Mouse (Mus musculus) ES-Bruce4 (cell line): ENCODE results near the gene Rnf216. TPM values are rescaled to one million over a fixed set of nuclear protein-coding genes. Genes with fewer than 3 reads are reported as not detected.

Experiments
- H3K27ac ChIP-seq: 2 replicates; pipeline ENCODE4 v1.5.1; 2012; ENCODE audit warnings: low read length, inconsistent platforms; ENCODE audit not compliant: insufficient read depth
- H3K27me3 ChIP-seq: 2 replicates; pipeline ENCODE4 v1.6.1; 2012; ENCODE audit warnings: mild to moderate bottlenecking, low read length, inconsistent platforms; ENCODE audit not compliant: control insufficient read depth, poor library complexity, insufficient read depth, severe bottlenecking
- H3K36me3 ChIP-seq: 2 replicates; pipeline ENCODE4 v1.6.1; 2012; ENCODE audit warnings: inconsistent platforms, mild to moderate bottlenecking, low read length, moderate library complexity; ENCODE audit not compliant: control insufficient read depth, poor library complexity, insufficient read depth, severe bottlenecking
- H3K4me1 ChIP-seq: one replicate; pipeline ENCODE4 v1.8.1; 2011; ENCODE audit warnings: low read length; ENCODE audit not compliant: control insufficient read depth, insufficient read depth
- H3K4me3 ChIP-seq: 2 replicates; pipeline ENCODE4 v1.5.1; 2011; ENCODE audit warnings: low read depth, mild to moderate bottlenecking, low read length
- H3K9ac ChIP-seq: 2 replicates; pipeline ENCODE4 v1.6.1; 2012; ENCODE audit warnings: low read depth, mild to moderate bottlenecking, inconsistent platforms; ENCODE audit not compliant: poor library complexity, severe bottlenecking
- H3K9me3 ChIP-seq: replicated peaks from 2 replicates; pipeline ENCODE4 v1.6.1; 2012; ENCODE audit warnings: mild to moderate bottlenecking, low read length, inconsistent platforms; ENCODE audit not compliant: control insufficient read depth, poor library complexity, insufficient read depth, severe bottlenecking
- CTCF ChIP-seq: IDR thresholded peaks from one replicate; pipeline ENCODE4 v1.8.1; 2011; ENCODE audit warnings: low read depth, low read length
- EP300 ChIP-seq: IDR thresholded peaks from 2 replicates; pipeline ENCODE4 v1.6.1; 2011; ENCODE audit warnings: low read depth, low read length; ENCODE audit not compliant: insufficient read depth
- POLR2A ChIP-seq: IDR thresholded peaks from one replicate; pipeline ENCODE4 v1.8.1; 2011; ENCODE audit warnings: low read length; ENCODE audit not compliant: insufficient read depth
- polyA plus RNA-seq: library from polyadenylated mRNA; stranded (reverse); fragments of >200 nt; gene quantifications from 2 replicates; pipeline ENCODE4 v1.2.4, GENCODE M21; 2011; ENCODE audit warnings: low read depth; ENCODE audit not compliant: missing spikeins, insufficient read depth, insufficient read length

The Rnf216 gene
- polyA plus RNA-seq, 1 experiment, result 51.6 TPM

DNA sequence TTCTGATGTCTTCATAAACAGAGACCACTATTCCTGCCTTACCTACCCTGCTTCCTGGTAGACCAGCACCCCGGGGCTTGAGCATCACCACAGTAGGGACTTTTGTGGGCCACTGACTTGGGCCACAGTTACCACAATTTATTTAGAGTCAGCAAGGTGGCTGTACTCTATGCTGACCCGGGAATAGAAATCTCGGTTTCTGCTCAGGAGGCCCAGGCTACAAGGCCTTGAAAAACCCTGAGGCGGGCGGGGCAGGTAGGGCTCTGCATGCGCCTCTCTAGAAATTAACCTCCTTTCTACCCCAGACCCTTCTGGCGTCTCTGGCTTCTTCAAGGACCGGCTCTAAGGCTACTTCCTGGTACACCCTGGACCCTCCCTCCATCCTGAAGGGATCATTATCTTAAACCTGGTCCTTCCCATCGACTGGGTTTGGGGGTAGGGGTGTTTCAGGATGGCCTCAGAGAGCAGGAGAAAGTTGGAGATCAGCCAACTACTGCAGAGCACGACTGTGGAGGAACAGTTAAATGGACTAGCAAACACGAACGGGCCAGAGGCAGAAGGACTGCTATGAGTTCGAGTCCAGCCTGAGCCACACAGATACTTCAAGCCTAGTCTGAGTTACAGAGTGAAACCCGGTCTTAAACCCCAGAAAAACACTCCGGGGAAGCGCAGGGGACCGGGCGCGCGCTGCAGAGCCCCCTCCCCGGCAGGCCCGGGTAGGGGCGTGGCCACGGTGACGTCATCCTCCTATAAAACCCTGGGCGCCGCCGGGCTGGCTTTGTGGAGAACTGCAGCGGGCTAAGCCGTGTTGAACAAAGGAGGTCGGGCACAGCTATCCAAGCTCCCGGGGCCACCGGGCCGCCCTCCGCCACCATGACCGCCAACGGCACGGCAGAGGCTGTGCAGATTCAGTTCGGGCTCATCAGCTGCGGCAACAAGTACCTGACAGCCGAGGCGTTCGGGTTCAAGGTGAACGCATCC is 152.9 kb downstream of the Rnf216 start, which contains the start of gene Fscn1:
Gene Fscn1 (plus strand): TSS at position 768 of the 981 bp plus-strand sequence.
- Histone ChIP-seq H3K36me3 (no peaks in the 10 kb centered on the region), H3K27ac (no peak within 1 kb of the TSS), H3K9ac (peak within 1 kb of the TSS; percentile 74), H3K4me3 (peak within 1 kb of the TSS; percentile 86), H3K4me1 (peaks cover 10% of the 10 kb centered on the region), H3K27me3 (no peaks in the 10 kb centered on the region), H3K9me3 (no peaks in the 10 kb centered on the region)
- TF ChIP-seq POLR2A (peak; percentile 59), EP300 (no peak)

DNA sequence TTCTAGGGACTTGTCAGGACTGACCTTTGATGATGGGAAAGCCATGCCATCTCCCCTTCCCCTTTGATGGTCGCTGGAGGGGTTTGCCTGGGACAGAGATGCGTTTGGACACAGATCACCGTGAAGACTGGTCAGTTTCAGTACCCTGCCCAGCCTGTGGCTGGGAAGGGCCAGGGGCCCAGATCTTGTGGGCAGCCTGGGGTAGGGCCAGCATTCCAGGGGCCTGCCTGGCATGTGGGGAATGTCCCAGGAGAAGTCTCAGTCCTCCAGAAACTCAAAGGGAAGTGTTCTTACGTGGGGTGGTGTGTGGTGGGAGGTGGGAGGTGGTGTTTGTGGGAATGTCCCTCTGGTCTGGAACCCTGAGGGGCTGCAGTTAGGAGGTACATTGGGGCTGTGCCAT is 153.6 kb downstream of the Rnf216 start:
- Histone ChIP-seq H3K4me3 (no peak overlapping the region), H3K9ac (no peak overlapping the region), H3K4me1 (peaks cover 7% of the 10 kb centered on the region), H3K27ac (no peak overlapping the region), H3K36me3 (no peaks in the 10 kb centered on the region), H3K9me3 (no peaks in the 10 kb centered on the region), H3K27me3 (no peaks in the 10 kb centered on the region)
- TF ChIP-seq EP300, result no peak
- TF ChIP-seq CTCF, result no peak
- no peak for TF ChIP-seq POLR2A

DNA sequence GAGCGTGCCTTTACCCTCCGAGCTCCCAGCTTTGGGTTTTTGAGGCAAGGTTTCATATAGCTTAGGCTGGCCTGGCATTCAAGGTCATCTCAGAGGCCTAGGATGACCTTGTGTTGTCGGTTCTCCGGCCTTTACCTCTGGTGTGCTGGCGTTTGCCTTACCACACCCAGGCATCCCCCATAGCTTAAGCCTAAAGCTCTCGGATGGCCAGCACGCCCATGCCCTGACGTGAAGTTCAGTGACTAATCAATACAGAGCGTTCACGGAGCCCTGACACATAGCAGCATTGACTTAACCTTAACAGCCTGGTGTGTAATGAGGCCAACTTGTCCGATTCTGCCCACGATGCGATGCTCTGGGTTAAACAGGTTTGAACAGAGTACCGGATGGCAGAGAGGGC is 154.3 kb downstream of the Rnf216 start:
- Histone ChIP-seq H3K27me3 (no peaks in the 10 kb centered on the region), H3K9me3 (no peaks in the 10 kb centered on the region)
- TF ChIP-seq POLR2A, result no peak
- TF ChIP-seq EP300, result no peak

GRCm38 (mm10) chr5:142956956-142957703 is 155.7 kb downstream of the Rnf216 start:
- no peak overlapping the region for H3K4me3 ChIP-seq
- H3K9ac ChIP-seq, result no peak overlapping the region
- H3K27ac ChIP-seq, result no peak overlapping the region
- peaks cover 8% of the 10 kb centered on the region for H3K4me1 ChIP-seq
- H3K36me3 ChIP-seq, result no peaks in the 10 kb centered on the region
- no peaks in the 10 kb centered on the region for H3K27me3 ChIP-seq
- H3K9me3 ChIP-seq, result no peaks in the 10 kb centered on the region
- no peak for TF ChIP-seq POLR2A
- TF ChIP-seq EP300, result peak; percentile 61; the same call in 1 of the 2 replicates

More for the DNA sequence above, 154.3 kb downstream of the Rnf216 start:
- peaks cover 7% of the 10 kb centered on the region for H3K4me1 ChIP-seq
- no peak overlapping the region for H3K4me3 ChIP-seq
- no peaks in the 10 kb centered on the region for H3K36me3 ChIP-seq
- H3K27ac ChIP-seq, result no peak overlapping the region
- no peak overlapping the region for H3K9ac ChIP-seq

DNA sequence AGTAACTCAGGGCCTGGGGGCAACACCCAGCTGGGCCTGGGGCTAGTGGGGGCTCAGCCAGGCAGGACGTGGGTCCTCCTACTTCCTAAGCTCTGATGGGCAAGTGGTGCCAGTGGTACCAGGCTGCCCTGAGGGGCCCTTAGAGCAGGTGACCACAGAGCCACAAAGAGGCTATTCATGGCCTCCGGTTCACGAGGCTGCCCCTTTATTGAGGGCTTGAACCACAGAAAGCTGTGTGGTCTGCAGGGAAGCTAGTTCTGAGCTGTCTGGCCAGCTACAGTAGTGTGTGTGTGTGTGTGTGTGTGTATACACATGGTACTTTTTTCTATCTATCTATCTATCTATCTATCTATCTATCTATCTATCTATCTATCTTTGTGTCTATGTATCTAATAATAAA is 159.2 kb downstream of the Rnf216 start:
- no peak overlapping the region for H3K27ac ChIP-seq
- no peaks in the 10 kb centered on the region for H3K9me3 ChIP-seq
- H3K27me3 ChIP-seq, result no peaks in the 10 kb centered on the region
- no peaks in the 10 kb centered on the region for H3K36me3 ChIP-seq
- no peak overlapping the region for H3K9ac ChIP-seq
- no peak overlapping the region for H3K4me3 ChIP-seq
- TF ChIP-seq EP300 (no peak), POLR2A (no peak), CTCF (no peak)
- H3K4me1 ChIP-seq, result peaks cover 5% of the 10 kb centered on the region
